9 mouse cellular contexts compared by ENCODE assay signal in the genomic region with DNA sequence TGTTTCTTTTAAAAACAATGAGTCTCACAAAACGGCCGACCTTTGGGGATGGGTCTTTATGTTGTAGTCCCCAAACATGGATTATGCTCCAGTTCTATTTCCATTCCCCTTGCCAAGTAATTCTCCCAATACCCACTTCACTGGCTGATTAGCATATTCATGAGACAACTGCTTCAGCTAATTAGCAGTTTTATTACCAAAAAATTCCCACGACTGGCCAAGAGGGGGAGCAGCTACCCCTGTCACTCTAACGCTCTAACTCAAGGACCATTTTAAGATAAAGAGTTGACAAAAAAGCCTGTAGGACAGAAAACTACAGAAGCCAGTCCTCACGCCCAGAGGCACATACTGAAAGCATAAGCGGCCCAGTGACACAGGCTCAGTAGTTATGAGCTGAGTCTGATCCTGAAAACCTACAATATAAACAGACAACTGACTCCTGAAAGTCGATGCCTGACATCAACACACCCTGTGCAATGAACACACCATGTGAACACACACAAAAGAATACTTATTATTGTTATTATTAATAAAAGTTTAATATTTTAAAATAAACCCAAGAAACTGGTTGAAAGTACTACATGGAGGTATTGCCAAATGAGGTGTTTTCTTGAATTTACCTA.
A peak's percentile ranks its signal among the peaks of the same experiment; 100 is the strongest.
DNase-seq lines count a peak whose midpoint lies in the region; ATAC-seq lines count a peak whose summit lies in the region.
"Had no signal": no experiment of that assay in that cellular context is flagged by ENCODE, and none has a peak within 500 bp of the region (broad histone marks: within the 10 kb centered on the region; RNA-seq: fewer than 3 reads in every experiment).

No protein-coding gene starts in this region.

- H3K9me3 ChIP-seq in neural tube, embryonic 14.5 days (ENCODE audit: control insufficient read depth, low read length) = no peaks in the 10 kb centered on the region
- H3K9me3 ChIP-seq: G1E had no signal

- ATAC-seq in neural tube, embryonic 14.5 days (ENCODE audit: low read depth) = peak; percentile 75

- no peaks in the 10 kb centered on the region for H3K4me1 ChIP-seq in neural tube, embryonic 14.5 days (ENCODE audit: control insufficient read depth, insufficient read depth, low read length)

- no peak overlapping the region for H3K9ac ChIP-seq in neural tube, embryonic 14.5 days (replicated peaks; ENCODE audit: low read depth, low read length)

- H3K4me2 ChIP-seq in neural tube, embryonic 14.5 days (ENCODE audit: low read depth, low read length) = no peak overlapping the region

- DNase-seq in embryo, embryonic 10.5 days (ENCODE audit: low spot score) = peak; percentile 39
- no peak for DNase-seq in embryo, embryonic 10 days (ENCODE audit: low spot score)
- DNase-seq in urinary bladder, postnatal 14 days (ENCODE audit: low spot score) = peak; percentile 4
- DNase-seq in urinary bladder, postnatal 10 days (ENCODE audit: low spot score) = no peak
- peak; percentile 16 to 18 for DNase-seq in heart, postnatal 10 days
- DNase-seq in layer of hippocampus, postnatal 36 days = peak; percentile 3 to 7
- DNase-seq in spleen, adult 12 weeks (ENCODE audit: low spot score) = no peak

- H3K27me3 ChIP-seq in neural tube, embryonic 14.5 days (ENCODE audit: control insufficient read depth, insufficient read depth, low read length) = no peaks in the 10 kb centered on the region

- no peak overlapping the region for H3K4me3 ChIP-seq in neural tube, embryonic 14.5 days (ENCODE audit: low read depth, low read length)

- no peaks in the 10 kb centered on the region for H3K36me3 ChIP-seq in neural tube, embryonic 14.5 days (ENCODE audit: control insufficient read depth, insufficient read depth, low read length)

- H3K27ac ChIP-seq in neural tube, embryonic 14.5 days (ENCODE audit: low read depth, low read length) = no peak overlapping the region

- intact Hi-C loops in heart, postnatal 10 days (cut with DNase I) = loop anchor here (2.0 kb wide), 1 partner anchor 283 kb away; no protein-coding TSS in a partner anchor

- WGBS in neural tube, embryonic 14.5 days = 28% methylated on average over 7 of the region's 7 CpGs

Comparison
In these comparisons a context has a peak if more than half of its experiments do, and no peak if none do; other contexts are left out.
1. DNase-seq: peak in embryo, embryonic 10.5 days (single experiment), urinary bladder, postnatal 14 days (single experiment), heart, postnatal 10 days (2 of 2) and layer of hippocampus, postnatal 36 days (2 of 2); none in embryo, embryonic 10 days (single experiment), urinary bladder, postnatal 10 days (single experiment) and spleen, adult 12 weeks (single experiment).